Comparison of ENCODE assay signal across 22 mouse cellular contexts in the genomic region with DNA sequence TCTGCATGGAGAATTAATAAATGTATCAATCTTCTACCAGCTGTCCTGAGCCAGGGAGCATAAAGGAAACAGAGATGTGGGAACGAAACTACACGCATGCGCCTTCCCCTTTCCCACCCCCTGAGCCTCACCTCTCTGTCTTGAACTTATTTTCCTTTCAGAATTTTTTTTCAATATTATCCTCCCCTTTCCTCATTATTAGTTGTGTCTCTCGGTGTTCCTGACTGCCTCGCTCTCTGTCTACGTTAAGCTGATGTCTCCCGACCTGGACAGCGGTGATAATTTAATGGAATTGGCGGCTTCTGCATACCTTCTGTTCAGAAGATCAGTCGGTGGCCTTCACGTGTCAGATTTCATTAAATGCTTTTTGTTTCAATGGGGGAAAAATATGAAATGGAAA.
DNase-seq lines count a peak whose midpoint lies in the region; ATAC-seq and TF ChIP-seq lines count a peak whose summit lies in the region.
"Had no signal": no experiment of that assay in that cellular context is flagged by ENCODE, and none has a peak within 500 bp of the region (broad histone marks: within the 10 kb centered on the region; RNA-seq: fewer than 3 reads in every experiment).

No protein-coding gene starts in this region.

- 16% methylated on average over 11 of the region's 11 CpGs for WGBS in cerebellum, adult 2 months
- WGBS in embryonic facial prominence, embryonic 12.5 days: 60% methylated on average over 11 of the region's 11 CpGs
- WGBS in embryonic facial prominence, embryonic 10.5 days: 82% methylated on average over 11 of the region's 11 CpGs
- WGBS in embryonic facial prominence, embryonic 14.5 days: 62% methylated on average over 11 of the region's 11 CpGs

- H3K4me1 ChIP-seq in cerebellum, adult 2 months (ENCODE audit: control insufficient read depth, insufficient read depth, low read length): no peaks in the 10 kb centered on the region
- no peaks in the 10 kb centered on the region for H3K4me1 ChIP-seq in embryonic facial prominence, embryonic 12.5 days
- no peaks in the 10 kb centered on the region for H3K4me1 ChIP-seq in embryonic facial prominence, embryonic 10.5 days
- H3K4me1 ChIP-seq in embryonic facial prominence, embryonic 14.5 days (ENCODE audit: control insufficient read depth, insufficient read depth, low read length): no peaks in the 10 kb centered on the region
- H3K4me1 ChIP-seq: embryonic facial prominence, embryonic 15.5 days; forebrain, embryonic 15.5 days; midbrain, embryonic 15.5 days had no signal

- no peak for TF ChIP-seq POLR2A in cerebellum, adult 2 months (IDR thresholded peaks at IDR 0.05; ENCODE audit: borderline replicate concordance, insufficient read depth, low read length)

- H3K4me3 ChIP-seq in cerebellum, adult 2 months (replicated peaks; ENCODE audit: insufficient read depth, low read depth, low read length): peak overlapping the region; percentile 89
- H3K4me3 ChIP-seq in embryonic facial prominence, embryonic 12.5 days: no peak overlapping the region
- no peak overlapping the region for H3K4me3 ChIP-seq in embryonic facial prominence, embryonic 10.5 days
- peak overlapping the region; percentile 1; the same call in 1 of the 2 replicates for H3K4me3 ChIP-seq in embryonic facial prominence, embryonic 14.5 days (ENCODE audit: low read depth, low read length)
- H3K4me3 ChIP-seq: embryonic facial prominence, embryonic 15.5 days; forebrain, embryonic 15.5 days; midbrain, embryonic 15.5 days had no signal

- H3K27ac ChIP-seq in cerebellum, adult 2 months (ENCODE audit: insufficient read depth, low read length): no peak overlapping the region
- H3K27ac ChIP-seq in embryonic facial prominence, embryonic 12.5 days: no peak overlapping the region
- H3K27ac ChIP-seq in embryonic facial prominence, embryonic 10.5 days (replicated peaks): no peak overlapping the region
- no peak overlapping the region for H3K27ac ChIP-seq in embryonic facial prominence, embryonic 14.5 days (replicated peaks; ENCODE audit: low read depth, low read length)
- H3K27ac ChIP-seq: embryonic facial prominence, embryonic 15.5 days; forebrain, embryonic 15.5 days; midbrain, embryonic 15.5 days had no signal

- peak; percentile 12 to 19 for DNase-seq in cerebellum, adult 2 months
- no peak for DNase-seq in embryonic facial prominence, embryonic 10.5 days (ENCODE audit: low spot score)
- peak; percentile 15 for DNase-seq in left cerebral cortex, postnatal 4 days
- DNase-seq in left cerebral cortex, postnatal 25 days (ENCODE audit: low spot score in 2 of 2): no peak
- DNase-seq in embryonic facial prominence, embryonic 14.5 days (ENCODE audit: low spot score): no peak
- no peak for DNase-seq in testis, postnatal 14 days (ENCODE audit: low spot score)
- DNase-seq: adrenal gland, postnatal 14 days; gastrocnemius, postnatal 10 days; heart, adult 11 months; kidney, adult 9 months; kidney, postnatal 14 days; lung, adult 18-20 months; lung, postnatal 10 days; thymus, postnatal 25 days had no signal

- H3K9ac ChIP-seq in embryonic facial prominence, embryonic 12.5 days: no peak overlapping the region
- no peak overlapping the region for H3K9ac ChIP-seq in embryonic facial prominence, embryonic 14.5 days (ENCODE audit: low read depth, low read length)
- H3K9ac ChIP-seq: embryonic facial prominence, embryonic 15.5 days; forebrain, embryonic 15.5 days; midbrain, embryonic 15.5 days had no signal

- ATAC-seq in cerebellum, adult (ENCODE audit: insufficient number of reproducible peaks, low FRiP score, low TSS enrichment): no peak
- ATAC-seq in embryonic facial prominence, embryonic 12.5 days (ENCODE audit: insufficient number of reproducible peaks, insufficient read depth, low FRiP score, low TSS enrichment): no peak
- ATAC-seq in embryonic facial prominence, embryonic 14.5 days (ENCODE audit: low read depth): no peak
- ATAC-seq: forebrain, embryonic 15.5 days; intestine, embryonic 16.5 days; midbrain, embryonic 15.5 days had no signal

- TF ChIP-seq CTCF in cerebellum, adult 2 months (IDR thresholded peaks at IDR 0.05; ENCODE audit: borderline replicate concordance, insufficient read depth, low read depth, low read length): no peak

- intact Hi-C loops in left cerebral cortex, postnatal 4 days (cut with DNase I): no loop called here
- intact Hi-C loops in left cerebral cortex, postnatal 25 days (cut with DNase I): no loop called here

- peak overlapping the region; percentile 5; the same call in 1 of the 2 replicates for H3K4me2 ChIP-seq in embryonic facial prominence, embryonic 12.5 days (replicated peaks)
- H3K4me2 ChIP-seq in embryonic facial prominence, embryonic 14.5 days (ENCODE audit: low read depth, low read length): peak overlapping the region; percentile 21; the same call in 1 of the 2 replicates
- H3K4me2 ChIP-seq: embryonic facial prominence, embryonic 15.5 days; forebrain, embryonic 15.5 days; heart, embryonic 11.5 days; liver, embryonic 11.5 days; midbrain, embryonic 15.5 days had no signal

- H3K27me3 ChIP-seq in cerebellum, adult 2 months (ENCODE audit: control insufficient read depth, insufficient read depth, low read length): no peaks in the 10 kb centered on the region
- H3K27me3 ChIP-seq in embryonic facial prominence, embryonic 12.5 days: no peaks in the 10 kb centered on the region
- H3K27me3 ChIP-seq in embryonic facial prominence, embryonic 10.5 days (replicated peaks; ENCODE audit: low read depth, poor library complexity, severe bottlenecking): no peaks in the 10 kb centered on the region
- no peaks in the 10 kb centered on the region for H3K27me3 ChIP-seq in embryonic facial prominence, embryonic 14.5 days (replicated peaks; ENCODE audit: control insufficient read depth, insufficient read depth, low read length)
- H3K27me3 ChIP-seq: embryonic facial prominence, embryonic 15.5 days; forebrain, embryonic 15.5 days; midbrain, embryonic 15.5 days had no signal

- no peaks in the 10 kb centered on the region for H3K9me3 ChIP-seq in embryonic facial prominence, embryonic 12.5 days
- no peaks in the 10 kb centered on the region for H3K9me3 ChIP-seq in embryonic facial prominence, embryonic 10.5 days
- no peaks in the 10 kb centered on the region for H3K9me3 ChIP-seq in embryonic facial prominence, embryonic 14.5 days (ENCODE audit: control insufficient read depth, low read length)
- H3K9me3 ChIP-seq: embryonic facial prominence, embryonic 15.5 days; forebrain, embryonic 15.5 days; midbrain, embryonic 15.5 days had no signal

- H3K36me3 ChIP-seq in embryonic facial prominence, embryonic 12.5 days: no peaks in the 10 kb centered on the region
- no peaks in the 10 kb centered on the region for H3K36me3 ChIP-seq in embryonic facial prominence, embryonic 10.5 days (replicated peaks)
- H3K36me3 ChIP-seq in embryonic facial prominence, embryonic 14.5 days (ENCODE audit: control insufficient read depth, insufficient read depth, low read length): no peaks in the 10 kb centered on the region
- H3K36me3 ChIP-seq: embryonic facial prominence, embryonic 15.5 days; forebrain, embryonic 15.5 days; midbrain, embryonic 15.5 days had no signal

Comparison
In these comparisons a context has a peak if more than half of its experiments do, and no peak if none do; other contexts are left out.
1. DNase-seq: peak in cerebellum, adult 2 months (2 of 2) and left cerebral cortex, postnatal 4 days (single experiment); none in embryonic facial prominence, embryonic 10.5 days (single experiment), left cerebral cortex, postnatal 25 days (0 of 2), embryonic facial prominence, embryonic 14.5 days (single experiment) and testis, postnatal 14 days (single experiment).
2. H3K4me3 ChIP-seq: peak in cerebellum, adult 2 months (single experiment) and embryonic facial prominence, embryonic 14.5 days (single experiment); none in embryonic facial prominence, embryonic 12.5 days (single experiment) and embryonic facial prominence, embryonic 10.5 days (single experiment).